Mouse (Mus musculus) MEL (cell line): ENCODE data around the gene Rps3a1. TPM values are rescaled to one million over a fixed set of nuclear protein-coding genes. Genes with fewer than 3 reads are reported as not detected.
A peak's percentile ranks its signal among the peaks of the same experiment; 100 is the strongest.

Experiments used
- DNase-seq: peaks from one replicate; pipeline ENCODE4 v3.0.0; 2011; ENCODE audit warnings: low read depth, low spot score
- H3K27ac ChIP-seq: 2 replicates; pipeline ENCODE4 v1.5.1; 2012; ENCODE audit warnings: low read depth, mild to moderate bottlenecking, control low read depth, low read length, moderate library complexity; ENCODE audit not compliant: control insufficient read depth
- H3K27me3 ChIP-seq, 2 experiments: fragments of 150-350 bp in 1 of 2; sonication (generic) in 1 of 2; 2 replicates each; pipeline ENCODE4 v1.6.1; 2012; ENCODE audit warnings: low read length in 2 of 2, mild to moderate bottlenecking in 2 of 2, improper control_type of control experiment in 1 of 2, moderate library complexity in 1 of 2; ENCODE audit not compliant: insufficient read depth in 2 of 2, control insufficient read depth in 1 of 2
- H3K36me3 ChIP-seq, 2 experiments: 2 replicates each; pipeline ENCODE4 v1.6.1; 2012 to 2014; ENCODE audit warnings: low read length in 2 of 2, improper control_type of control experiment in 1 of 2, inconsistent platforms in 1 of 2, mild to moderate bottlenecking in 1 of 2; ENCODE audit not compliant: insufficient read depth in 2 of 2, control insufficient read depth in 1 of 2
- H3K4me1 ChIP-seq, 2 experiments: fragments of 150-350 bp in 1 of 2; sonication (generic) in 1 of 2; 2 replicates each; pipeline ENCODE4 v1.6.1; 2012; ENCODE audit warnings: low read length in 2 of 2, improper control_type of control experiment in 1 of 2, mild to moderate bottlenecking in 1 of 2; ENCODE audit not compliant: insufficient read depth in 2 of 2, control insufficient read depth in 1 of 2
- H3K4me3 ChIP-seq, 2 experiments: fragments of 150-350 bp in 1 of 2; sonication (generic) in 1 of 2; 2 replicates each; pipeline ENCODE4 v1.5.1; 2012; ENCODE audit warnings: low read depth in 2 of 2, low read length in 2 of 2, mild to moderate bottlenecking in 2 of 2, moderate library complexity in 2 of 2, control low read depth in 1 of 2, improper control_type of control experiment in 1 of 2; ENCODE audit not compliant: control insufficient read depth in 1 of 2, insufficient read depth in 1 of 2
- H3K79me2 ChIP-seq: 2 replicates; pipeline ENCODE4 v1.6.1; 2012; ENCODE audit warnings: mild to moderate bottlenecking, low read length, moderate library complexity; ENCODE audit not compliant: control insufficient read depth, poor library complexity, insufficient read depth
- H3K9ac ChIP-seq: 2 replicates; pipeline ENCODE4 v1.6.1; 2012; ENCODE audit warnings: low read depth, mild to moderate bottlenecking, control low read depth, low read length, moderate library complexity; ENCODE audit not compliant: control insufficient read depth, poor library complexity, severe bottlenecking
- H3K9me3 ChIP-seq: fragments of 150-350 bp; sonication (generic); replicated peaks from 2 replicates; pipeline ENCODE4 v1.6.1; 2012; ENCODE audit warnings: mild to moderate bottlenecking, low read length, improper control_type of control experiment, moderate library complexity; ENCODE audit not compliant: insufficient read depth
- BHLHE40 ChIP-seq: IDR thresholded peaks from 2 replicates; pipeline ENCODE4 v1.6.1; 2012; ENCODE audit warnings: low read depth, mild to moderate bottlenecking, inconsistent platforms, low read length, improper control_type of control experiment, borderline replicate concordance
- CHD2 ChIP-seq: IDR thresholded peaks from 2 replicates; pipeline ENCODE4 v1.6.1; 2011; ENCODE audit warnings: low read length, improper control_type of control experiment
- CTCF ChIP-seq, 3 experiments: IDR thresholded peaks in 2 of 3; conservative IDR thresholded peaks in 1 of 3; 2 replicates each; pipeline ENCODE4 v1.5.1; 2011 to 2012; ENCODE audit warnings: low read length in 3 of 3, low read depth in 2 of 3, mild to moderate bottlenecking in 2 of 3, improper control_type of control experiment in 1 of 3, inconsistent platforms in 1 of 3, mixed read lengths in 1 of 3, moderate library complexity in 1 of 3; ENCODE audit not compliant: control insufficient read depth in 1 of 3, insufficient read depth in 1 of 3, poor library complexity in 1 of 3, severe bottlenecking in 1 of 3
- E2F4 ChIP-seq: IDR thresholded peaks from 2 replicates; pipeline ENCODE4 v1.6.1; 2011; ENCODE audit warnings: low read depth, low read length, improper control_type of control experiment, borderline replicate concordance
- ELF1 ChIP-seq: IDR thresholded peaks from 2 replicates; pipeline ENCODE4 v1.6.1; 2014; ENCODE audit warnings: low read depth, mild to moderate bottlenecking, inconsistent platforms, low read length, improper control_type of control experiment, moderate library complexity
- EP300 ChIP-seq, 2 experiments: IDR thresholded peaks; 2 replicates each; pipeline ENCODE4 v1.6.1; 2011; ENCODE audit warnings: improper control_type of control experiment in 2 of 2, low read length in 2 of 2, low read depth in 1 of 2, mild to moderate bottlenecking in 1 of 2
- ETS1 ChIP-seq: IDR thresholded peaks from 2 replicates; pipeline ENCODE4 v1.6.1; 2012; ENCODE audit warnings: low read depth, mild to moderate bottlenecking, inconsistent platforms, low read length, improper control_type of control experiment, moderate library complexity
- JUND ChIP-seq: IDR thresholded peaks from 2 replicates; pipeline ENCODE4 v1.6.1; 2011; ENCODE audit warnings: low read depth, mild to moderate bottlenecking, improper control_type of control experiment, low read length
- KAT2A ChIP-seq: conservative IDR thresholded peaks from 2 replicates; pipeline ENCODE4 v1.6.1; 2012; ENCODE audit warnings: low read depth, low read length, improper control_type of control experiment, inconsistent platforms
- MAX ChIP-seq: IDR thresholded peaks from 2 replicates; pipeline ENCODE4 v1.6.1; 2011; ENCODE audit warnings: low read length, improper control_type of control experiment
- MEF2A ChIP-seq: IDR thresholded peaks from 2 replicates; pipeline ENCODE4 v1.6.1; 2014; ENCODE audit warnings: low read depth, mild to moderate bottlenecking, inconsistent platforms, low read length, improper control_type of control experiment; ENCODE audit not compliant: poor library complexity, insufficient replicate concordance, severe bottlenecking; ENCODE audit errors: extremely low read depth
- MXI1 ChIP-seq: IDR thresholded peaks from 2 replicates; pipeline ENCODE4 v1.6.1; 2011; ENCODE audit warnings: mild to moderate bottlenecking, low read depth, low read length, improper control_type of control experiment
- MYC ChIP-seq: IDR thresholded peaks from 2 replicates; pipeline ENCODE4 v1.6.1; 2011; ENCODE audit warnings: low read depth, mild to moderate bottlenecking, low read length, improper control_type of control experiment, moderate library complexity
- NRF1 ChIP-seq: IDR thresholded peaks from 2 replicates; pipeline ENCODE4 v1.6.1; 2014; ENCODE audit warnings: low read depth, mild to moderate bottlenecking, inconsistent platforms, low read length, improper control_type of control experiment, moderate library complexity; ENCODE audit not compliant: poor library complexity, insufficient read depth, severe bottlenecking
- POLR2AphosphoS2 ChIP-seq: IDR thresholded peaks from 2 replicates; pipeline ENCODE4 v1.6.1; 2011; ENCODE audit warnings: low read length, improper control_type of control experiment
- TAL1 ChIP-seq: IDR thresholded peaks from 2 replicates; pipeline ENCODE4 v1.6.1; 2012; ENCODE audit warnings: mild to moderate bottlenecking, inconsistent platforms, low read length, moderate library complexity, mixed read lengths
- TBP ChIP-seq: IDR thresholded peaks from 2 replicates; pipeline ENCODE4 v1.8.0; 2011; ENCODE audit warnings: low read depth, low read length, improper control_type of control experiment
- TCF12 ChIP-seq: IDR thresholded peaks from 2 replicates; pipeline ENCODE4 v1.6.1; 2014; ENCODE audit warnings: low read depth, mild to moderate bottlenecking, inconsistent platforms, low read length, improper control_type of control experiment, moderate library complexity
- UBTF ChIP-seq: IDR thresholded peaks from 2 replicates; pipeline ENCODE4 v1.6.1; 2012; ENCODE audit warnings: low read depth, mild to moderate bottlenecking, inconsistent platforms, low read length, improper control_type of control experiment, moderate library complexity, borderline replicate concordance; ENCODE audit not compliant: insufficient read depth
- ZC3H11A ChIP-seq: IDR thresholded peaks from 2 replicates; pipeline ENCODE4 v1.6.1; 2012; ENCODE audit warnings: low read depth, mild to moderate bottlenecking, inconsistent platforms, low read length, improper control_type of control experiment
- ZMIZ1 ChIP-seq: IDR thresholded peaks from 2 replicates; pipeline ENCODE4 v1.6.1; 2012; ENCODE audit warnings: low read depth, mild to moderate bottlenecking, inconsistent platforms, low read length, improper control_type of control experiment, moderate library complexity
- ZNF384 ChIP-seq: IDR thresholded peaks from 2 replicates; pipeline ENCODE4 v1.6.1; 2012; ENCODE audit warnings: low read depth, mild to moderate bottlenecking, inconsistent platforms, low read length, improper control_type of control experiment
- polyA plus RNA-seq, 2 experiments: library from polyadenylated mRNA; stranded (reverse) in 1 of 2; unstranded in 1 of 2; fragments of >175 nt in 1 of 2; fragments of >200 nt in 1 of 2; gene quantifications; 2 replicates each; pipeline versions ENCODE4 v1.2.1 to v1.2.4; 2012; ENCODE audit warnings: low replicate concordance in 2 of 2, low read depth in 1 of 2; ENCODE audit not compliant: insufficient read length in 2 of 2, insufficient read depth in 1 of 2, missing spikeins in 1 of 2
- total RNA-seq: library from RNA; depleted of rRNA; stranded (reverse); fragments of 300-350 nt; gene quantifications from 2 replicates; pipeline ENCODE4 v1.2.3, GENCODE M21; 2012

Gene Rps3a1
- total and polyA plus RNA-seq, 3 experiments = 1,198 to 2,507 TPM; not detected in 1

GRCm38 (mm10) chr3:86149063-86149462 is 6.6 kb upstream of the Rps3a1 start:
- Histone ChIP-seq H3K27ac (no peak overlapping the region), H3K4me1 (no peaks in the 10 kb centered on the region), H3K4me3 (no peak overlapping the region), H3K9ac (no peak overlapping the region), H3K79me2 (no peaks in the 10 kb centered on the region; the same call in 1 of the 2 replicates), H3K27me3 (no peaks in the 10 kb centered on the region), H3K9me3 (no peaks in the 10 kb centered on the region), H3K36me3 (no peaks in the 10 kb centered on the region; a peak in 1 of 4 replicates)
- TF ChIP-seq ETS1 (no peak), TAL1 (no peak), TBP (no peak), POLR2AphosphoS2 (no peak), MEF2A (no peak), TCF12 (no peak), CHD2 (no peak), MYC (no peak)
- no peak for DNase-seq

GRCm38 (mm10) chr3:86143343-86143742 is 841 bp upstream of the Rps3a1 start:
- Histone ChIP-seq H3K4me1 (peaks cover 0 to 11% of the 10 kb centered on the region in 2 experiments; a peak in 1 of 4 replicates), H3K9me3 (no peaks in the 10 kb centered on the region), H3K4me3 (peak overlapping the region; percentile 51 to 65), H3K36me3 (peaks cover 22 to 23% of the 10 kb centered on the region in 2 experiments), H3K27ac (peak overlapping the region; percentile 83), H3K79me2 (peaks cover 32% of the 10 kb centered on the region), H3K27me3 (no peaks in the 10 kb centered on the region), H3K9ac (peak overlapping the region; percentile 70)
- no peak for DNase-seq
- TF ChIP-seq NRF1 (no peak), E2F4 (no peak), EP300 (IDR thresholded peaks at IDR 0.05; ENCODE audit: low read depth in 1 of 2, low read length in 2 of 2) (no peak), BHLHE40 (no peak), ETS1 (no peak), CTCF (IDR thresholded peaks at IDR 0.05 in 2 of 3, conservative IDR thresholded peaks at IDR 0.05 in 1 of 3; ENCODE audit: control insufficient read depth in 1 of 3, insufficient read depth in 1 of 3, low read depth in 2 of 3, low read length in 3 of 3, poor library complexity in 1 of 3, severe bottlenecking in 1 of 3) (no peak), KAT2A (no peak), ZNF384 (no peak), MXI1 (no peak), ZMIZ1 (no peak), JUND (no peak), TBP (no peak), UBTF (no peak), ELF1 (no peak), CHD2 (no peak), POLR2AphosphoS2 (no peak), ZC3H11A (no peak), MAX (no peak)
